Mouse (Mus musculus): ENCODE results near the gene Clec12a.

DNA sequence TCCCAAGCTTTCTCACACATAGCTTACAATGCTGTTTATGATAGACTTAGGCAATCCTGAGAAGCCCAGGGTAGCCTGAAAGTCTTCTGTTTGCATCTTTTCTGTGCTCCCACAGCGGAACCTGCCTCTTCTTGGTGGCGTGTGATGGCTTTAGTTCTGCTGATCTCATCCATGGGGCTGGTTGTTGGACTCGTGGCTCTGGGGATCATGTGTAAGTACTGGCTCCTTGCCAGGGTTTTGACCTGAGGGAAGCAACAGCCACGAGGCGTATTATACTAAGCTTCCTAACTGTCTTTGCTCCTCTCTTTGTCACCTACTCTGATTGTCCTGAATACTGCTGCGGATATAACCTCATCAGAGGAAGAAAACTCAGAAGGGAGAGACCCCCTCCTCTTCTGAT, 57.5 kb downstream of the Clec12a start:
- TF ChIP-seq POLR2A (IDR thresholded peaks at IDR 0.05; ENCODE audit: extremely low read depth, insufficient read depth, low read length) (no peak), CTCF (IDR thresholded peaks at IDR 0.05; ENCODE audit: extremely low read depth, insufficient read depth, low read length) (no peak)
